Mouse (Mus musculus): ENCODE results near the gene Tlr13. TPM values are rescaled to one million over a fixed set of nuclear protein-coding genes. Genes with fewer than 3 reads are reported as not detected.

The Tlr13 gene
- total RNA-seq (2023), result 100 to 1,000 TPM; 106 to 119 TPM

GRCm38 (mm10) chrX:106142936-106143335 lies at the start of gene Tlr13:
Gene Tlr13, plus strand, starts transcription at chrX:106143204.

DNA sequence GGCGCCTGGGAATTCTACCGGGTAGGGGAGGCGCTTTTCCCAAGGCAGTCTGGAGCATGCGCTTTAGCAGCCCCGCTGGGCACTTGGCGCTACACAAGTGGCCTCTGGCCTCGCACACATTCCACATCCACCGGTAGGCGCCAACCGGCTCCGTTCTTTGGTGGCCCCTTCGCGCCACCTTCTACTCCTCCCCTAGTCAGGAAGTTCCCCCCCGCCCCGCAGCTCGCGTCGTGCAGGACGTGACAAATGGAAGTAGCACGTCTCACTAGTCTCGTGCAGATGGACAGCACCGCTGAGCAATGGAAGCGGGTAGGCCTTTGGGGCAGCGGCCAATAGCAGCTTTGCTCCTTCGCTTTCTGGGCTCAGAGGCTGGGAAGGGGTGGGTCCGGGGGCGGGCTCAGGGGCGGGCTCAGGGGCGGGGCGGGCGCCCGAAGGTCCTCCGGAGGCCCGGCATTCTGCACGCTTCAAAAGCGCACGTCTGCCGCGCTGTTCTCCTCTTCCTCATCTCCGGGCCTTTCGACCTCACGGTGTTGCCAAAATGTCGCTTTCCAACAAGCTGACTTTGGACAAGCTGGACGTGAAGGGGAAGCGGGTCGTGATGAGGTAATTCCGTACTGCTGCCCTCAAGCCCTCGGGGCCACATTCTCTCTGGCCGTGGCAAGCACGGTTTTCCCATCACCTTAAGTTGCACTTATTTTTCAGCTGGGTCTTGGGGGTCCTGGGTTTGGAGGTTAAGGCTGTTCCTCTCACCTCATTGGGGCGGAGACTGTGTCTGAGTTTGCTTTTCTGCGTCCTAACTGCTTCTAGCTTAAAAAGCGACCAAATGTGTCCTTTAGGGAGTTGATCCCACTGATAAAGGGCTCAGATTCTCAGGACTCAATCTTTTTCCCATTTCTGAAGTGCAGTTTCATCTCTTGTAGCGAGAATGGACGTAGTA lies 44.0 kb downstream of the Tlr13 start, which contains the start of gene Pgk1:
TSS of gene Pgk1 (plus strand) at position 388 of the 937 bp plus-strand sequence.

Other genes with a start within 250 kb of the Tlr13 start
- gene Atrx, start 213.8 kb upstream of the Tlr13 start, total RNA-seq (2023), result 100 to 1,000 TPM; 126 to 145 TPM
- 10 to 100 TPM; 38.2 to 38.9 TPM for gene Magt1, start 131.3 kb upstream of the Tlr13 start, total RNA-seq (2023)
- gene Cox7b, start 127.5 kb upstream of the Tlr13 start, total RNA-seq (2023), result 100 to 1,000 TPM; 123 to 128 TPM
- 10 to 100 TPM; 24.2 to 33.9 TPM for gene Atp7a, start 115.9 kb upstream of the Tlr13 start, total RNA-seq (2023)
- gene Pgk1, start 43.9 kb downstream of the Tlr13 start, total RNA-seq (2023), result 100 to 1,000 TPM; 281 to 291 TPM
- 1 to 10 TPM; 1.8 to 2.1 TPM for gene Taf9b, start 78.0 kb downstream of the Tlr13 start, total RNA-seq (2023)
- not detected for gene Fnd3c2, start 112.2 kb downstream of the Tlr13 start, total RNA-seq (2023)

All from neutrophil, adult 83 days (primary cell).